Mouse (Mus musculus) ovary, adult 2 months (tissue): ENCODE data around the gene Wnt1. TPM values are rescaled to one million over a fixed set of nuclear protein-coding genes. Genes with fewer than 3 reads are reported as not detected.

Experiments used
- polyA plus RNA-seq: library from polyadenylated mRNA; depleted of rRNA; stranded (reverse); fragments of >200 nt; gene quantifications from 2 replicates; pipeline ENCODE4 v1.2.3, GENCODE M21; 2012; rRNA removed

The Wnt1 gene
- 0.14 and 0.35 TPM in 2 replicates for polyA plus RNA-seq

DNA sequence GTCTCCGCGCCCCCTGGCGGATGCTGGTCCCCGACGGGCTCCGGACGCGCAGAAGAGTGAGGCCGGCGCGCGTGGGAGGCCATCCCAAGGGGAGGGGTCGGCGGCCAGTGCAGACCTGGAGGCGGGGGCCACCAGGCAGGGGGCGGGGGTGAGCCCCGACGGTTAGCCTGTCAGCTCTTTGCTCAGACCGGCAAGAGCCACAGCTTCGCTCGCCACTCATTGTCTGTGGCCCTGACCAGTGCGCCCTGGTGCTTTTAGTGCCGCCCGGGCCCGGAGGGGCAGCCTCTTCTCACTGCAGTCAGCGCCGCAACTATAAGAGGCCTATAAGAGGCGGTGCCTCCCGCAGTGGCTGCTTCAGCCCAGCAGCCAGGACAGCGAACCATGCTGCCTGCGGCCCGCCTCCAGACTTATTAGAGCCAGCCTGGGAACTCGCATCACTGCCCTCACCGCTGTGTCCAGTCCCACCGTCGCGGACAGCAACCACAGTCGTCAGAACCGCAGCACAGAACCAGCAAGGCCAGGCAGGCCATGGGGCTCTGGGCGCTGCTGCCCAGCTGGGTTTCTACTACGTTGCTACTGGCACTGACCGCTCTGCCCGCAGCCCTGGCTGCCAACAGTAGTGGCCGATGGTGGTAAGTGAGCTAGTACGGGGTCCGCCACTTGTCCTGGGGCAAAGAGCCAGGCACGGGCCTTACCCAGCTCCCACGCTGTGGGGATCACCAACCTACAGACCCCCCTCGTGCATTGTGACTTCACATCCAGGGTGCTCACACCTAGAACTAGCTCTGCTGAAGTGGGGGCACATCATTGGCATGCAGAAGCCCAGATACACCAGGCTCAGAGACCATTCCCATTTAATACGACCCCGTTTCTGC is at the start of gene Wnt1:
TSS of gene Wnt1 (plus strand) at position 197 of the 875 bp plus-strand sequence.

DNA sequence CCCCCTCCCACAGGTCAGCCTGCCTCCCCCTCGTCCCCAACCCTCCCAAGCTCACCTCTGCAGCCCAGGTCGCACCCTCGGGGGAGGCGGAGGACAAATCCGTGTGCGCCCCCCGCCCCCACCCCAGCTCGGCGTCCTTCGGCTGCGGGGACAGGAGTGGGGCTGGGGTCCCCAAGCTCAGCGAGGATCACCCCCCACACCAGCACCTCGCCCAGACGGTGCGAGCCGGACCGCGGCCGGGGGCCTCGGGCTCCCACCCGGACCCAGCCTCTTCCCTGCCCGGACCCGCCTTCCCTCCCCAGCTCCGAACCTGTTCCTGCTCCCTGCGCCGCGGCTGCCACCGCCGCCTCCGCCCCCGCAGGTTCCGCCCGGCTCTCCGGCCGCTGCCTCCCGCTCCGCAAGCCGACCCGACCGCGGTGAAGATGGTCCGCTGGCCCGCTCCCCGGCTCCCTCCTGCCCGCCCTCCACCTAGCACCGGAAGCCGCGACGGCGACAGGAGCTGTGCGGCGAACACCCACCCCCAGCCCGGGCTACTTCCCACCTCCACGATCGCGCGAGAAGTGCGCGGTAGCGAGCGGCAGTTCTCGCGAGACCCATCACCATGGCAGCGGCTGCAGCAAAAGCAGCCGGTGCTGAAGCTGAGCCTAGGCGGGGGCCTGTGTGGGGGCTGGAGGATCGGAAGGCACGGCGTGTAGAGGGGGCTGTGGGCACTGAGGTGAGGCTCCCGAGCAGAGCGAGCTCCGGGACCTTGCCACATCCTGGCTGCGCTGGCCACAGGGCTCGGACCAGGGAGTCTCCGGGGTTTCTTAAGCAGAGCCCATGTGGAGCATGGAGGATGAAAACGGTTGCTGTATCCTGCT is 26.8 kb upstream of the Wnt1 start, which contains the start of gene Arf3:
TSS of gene Arf3 (minus strand) at position 545 of the 860 bp plus-strand sequence.

DNA sequence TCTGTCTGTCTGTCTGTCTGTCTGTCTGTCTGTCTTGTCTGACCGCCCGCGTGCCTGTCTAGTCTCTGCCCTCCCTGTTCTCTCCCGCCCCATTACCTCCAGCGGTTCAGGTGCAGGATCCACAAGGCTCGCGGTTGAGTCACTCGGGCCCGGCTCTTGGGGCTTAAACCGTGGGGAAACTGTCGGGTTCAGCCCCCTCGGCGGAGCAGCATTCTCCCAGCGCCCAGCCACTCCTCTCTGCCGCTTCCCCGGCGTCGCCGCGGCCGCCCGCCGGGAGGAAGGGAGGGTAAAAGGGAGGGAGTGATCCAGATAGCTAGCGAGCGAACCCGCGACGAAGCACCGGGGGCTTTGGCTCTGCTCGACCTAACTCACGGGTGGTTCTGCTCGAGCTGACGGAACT is 11.9 kb upstream of the Wnt1 start, which contains the start of gene Wnt10b:
TSS of gene Wnt10b (minus strand) at position 389 of the 400 bp plus-strand sequence.

DNA sequence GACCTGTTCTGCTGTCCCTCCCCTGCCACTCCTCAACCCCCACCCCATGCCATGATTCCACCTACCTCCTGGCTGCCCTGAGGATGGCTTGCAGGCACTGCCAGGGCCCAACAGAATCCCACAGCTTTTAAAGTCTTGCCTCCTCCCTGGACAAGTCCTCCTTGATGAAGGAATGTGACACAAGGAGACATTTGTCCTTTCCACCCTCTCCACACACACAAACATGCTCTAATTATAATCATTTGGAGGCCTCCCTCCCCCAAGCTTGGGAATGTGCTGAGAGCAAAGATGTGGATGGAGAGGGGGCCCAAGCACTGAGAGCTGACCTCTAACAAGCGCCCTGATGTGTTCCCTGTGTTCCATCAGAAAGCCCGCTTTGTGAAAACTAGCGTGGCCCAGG is 19.7 kb downstream of the Wnt1 start, which contains the start of gene Ddn:
TSS of gene Ddn (minus strand) at position 101 of the 400 bp plus-strand sequence.

DNA sequence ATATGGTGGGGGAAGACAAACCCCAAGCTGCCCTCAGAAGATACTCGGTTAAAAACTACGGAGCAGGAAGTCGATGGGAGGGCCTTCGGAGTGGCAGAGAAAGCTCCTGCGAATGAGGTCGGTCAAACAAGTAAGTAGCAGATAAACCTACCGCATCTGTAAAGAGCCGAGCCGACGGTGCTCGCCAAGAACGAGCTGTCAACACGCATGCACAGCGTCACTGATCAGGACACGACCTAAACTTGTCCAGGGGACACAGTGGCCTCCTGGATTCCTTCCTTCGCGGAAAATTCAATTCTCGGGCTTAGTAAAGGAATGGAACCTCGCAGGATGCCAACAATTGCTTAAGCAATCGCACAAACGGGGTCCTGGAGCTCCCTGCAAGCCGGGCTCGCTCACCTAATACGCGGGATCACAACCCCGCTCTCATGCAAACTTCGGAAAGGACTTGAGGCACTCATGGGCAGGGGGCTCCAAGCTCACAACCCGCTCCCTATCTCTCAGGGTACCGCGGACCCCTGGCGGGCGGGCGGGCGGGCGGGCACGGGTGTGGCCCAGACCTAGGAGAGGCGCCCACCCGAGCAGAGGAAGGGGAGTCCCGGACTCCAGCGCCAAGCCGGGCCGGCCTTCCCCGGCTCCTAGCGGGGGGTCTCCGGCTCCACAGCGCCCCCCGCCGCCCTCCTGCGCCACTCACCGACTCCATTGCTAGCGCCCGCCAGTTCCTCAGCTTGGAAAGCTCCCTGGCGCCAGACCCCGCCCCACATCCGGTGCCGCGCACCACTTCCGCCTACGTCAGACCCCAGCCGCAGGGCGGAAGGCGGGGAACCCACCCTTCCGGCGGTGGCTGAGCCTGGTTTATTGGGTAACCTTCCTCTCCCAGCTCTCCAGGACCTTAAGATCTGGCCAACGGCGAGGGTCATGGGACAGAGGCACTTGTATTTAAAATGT is 41.4 kb downstream of the Wnt1 start, which contains the start of gene Prkag1:
TSS of gene Prkag1 (minus strand) at position 786 of the 948 bp plus-strand sequence.

Other genes starting within 250 kb of the Wnt1 start
- 14.3 and 16.6 TPM in 2 replicates for gene Ccnt1, start 218.9 kb upstream of the Wnt1 start, polyA plus RNA-seq
- gene 4930415O20Rik, start 218.9 kb upstream of the Wnt1 start, polyA plus RNA-seq = 0.99 TPM in 1 of 2 replicates, not detected in the other
- gene Adcy6, start 179.8 kb upstream of the Wnt1 start, polyA plus RNA-seq = 92.3 and 95.3 TPM in 2 replicates
- gene Cacnb3, start 159.0 kb upstream of the Wnt1 start, polyA plus RNA-seq = 122 and 125 TPM in 2 replicates
- 36.2 and 37.9 TPM in 2 replicates for gene Ddx23, start 127.0 kb upstream of the Wnt1 start, polyA plus RNA-seq
- 2.1 and 2.6 TPM in 2 replicates for gene Rnd1, start 112.4 kb upstream of the Wnt1 start, polyA plus RNA-seq
- 6.3 and 7.8 TPM in 2 replicates for gene Ccdc65, start 81.7 kb upstream of the Wnt1 start, polyA plus RNA-seq
- 28.3 and 37.1 TPM in 2 replicates for gene Fkbp11, start 61.7 kb upstream of the Wnt1 start, polyA plus RNA-seq
- 143 and 148 TPM in 2 replicates for gene Arf3, start 26.6 kb upstream of the Wnt1 start, polyA plus RNA-seq
- 104 and 226 TPM in 2 replicates for gene Wnt10b, start 11.7 kb upstream of the Wnt1 start, polyA plus RNA-seq
- gene Ddn, start 19.6 kb downstream of the Wnt1 start, polyA plus RNA-seq = 0.07 TPM in 1 of 2 replicates, not detected in the other
- gene Prkag1, start 41.7 kb downstream of the Wnt1 start, polyA plus RNA-seq = 51.7 and 70.0 TPM in 2 replicates
- 33.6 and 36.2 TPM in 2 replicates for gene Kmt2d, start 81.3 kb downstream of the Wnt1 start, polyA plus RNA-seq
- gene Rhebl1, start 104.7 kb downstream of the Wnt1 start, polyA plus RNA-seq = 5.6 and 7.7 TPM in 2 replicates
- gene Dhh, start 108.7 kb downstream of the Wnt1 start, polyA plus RNA-seq = 31.3 and 36.8 TPM in 2 replicates
- gene Lmbr1l, start 128.4 kb downstream of the Wnt1 start, polyA plus RNA-seq = 185 and 201 TPM in 2 replicates
- gene Tuba1b, start 144.7 kb downstream of the Wnt1 start, polyA plus RNA-seq = 2,787 and 3,874 TPM in 2 replicates
- 283 and 558 TPM in 2 replicates for gene Gm49450, start 163.7 kb downstream of the Wnt1 start, polyA plus RNA-seq
- gene Tuba1a, start 163.8 kb downstream of the Wnt1 start, polyA plus RNA-seq = 629 and 682 TPM in 2 replicates
- 237 and 310 TPM in 2 replicates for gene Tuba1c, start 240.0 kb downstream of the Wnt1 start, polyA plus RNA-seq